Mouse (Mus musculus) intestine, embryonic 16.5 days (tissue): ENCODE results near the gene Nxpe3. TPM values are rescaled to one million over a fixed set of nuclear protein-coding genes. Genes with fewer than 3 reads are reported as not detected.

ENCODE experiments used
- ATAC-seq: fragments of 200-750 bp; cut with Nextera tagmentation; 2 replicates; pipeline ENCODE4 v1.8.0; 2017; ENCODE audit warnings: moderate TSS enrichment, moderate library complexity
- H3K27ac ChIP-seq: fragments of 300-500 bp; sonication (generic); 2 replicates; pipeline ENCODE4 v1.5.1; 2014; ENCODE audit warnings: mild to moderate bottlenecking, low read length
- H3K27me3 ChIP-seq: fragments of 300-500 bp; sonication (generic); replicated peaks from 2 replicates; pipeline ENCODE4 v1.6.1; 2014; ENCODE audit warnings: low read length, control low read depth, mixed read lengths; ENCODE audit not compliant: control insufficient read depth, insufficient read depth
- H3K36me3 ChIP-seq: fragments of 300-500 bp; sonication (generic); 2 replicates; pipeline ENCODE4 v1.6.1; 2014; ENCODE audit warnings: low read length, control low read depth; ENCODE audit not compliant: control insufficient read depth, insufficient read depth
- H3K4me1 ChIP-seq: fragments of 300-500 bp; sonication (generic); 2 replicates; pipeline ENCODE4 v1.6.1; 2014; ENCODE audit warnings: low read length, control low read depth, mixed read lengths; ENCODE audit not compliant: control insufficient read depth, insufficient read depth
- H3K4me2 ChIP-seq: fragments of 300-500 bp; sonication (generic); 2 replicates; pipeline ENCODE4 v1.6.1; 2014; ENCODE audit warnings: low read depth, low read length, control low read depth
- H3K4me3 ChIP-seq: fragments of 300-500 bp; sonication (generic); 2 replicates; pipeline ENCODE4 v1.5.1; 2014; ENCODE audit warnings: mild to moderate bottlenecking, low read length
- H3K9ac ChIP-seq: fragments of 300-500 bp; sonication (generic); 2 replicates; pipeline ENCODE4 v1.6.1; 2014; ENCODE audit warnings: low read depth, low read length
- H3K9me3 ChIP-seq: fragments of 300-500 bp; sonication (generic); 2 replicates; pipeline ENCODE4 v1.6.1; 2016; ENCODE audit warnings: low read length, control low read depth; ENCODE audit not compliant: control insufficient read depth
- WGBS: fragments of 180-500 bp; shearing (Covaris S2); extraction: QIAGEN DNeasy Blood & Tissue Kit; methylation state at CpG from one replicate; pipeline ENCODE4 v1.1.7; 2014; 5-methylcytosine and 5-hydroxymethylcytosine counted together
- polyA plus RNA-seq: library from polyadenylated mRNA; unstranded; fragments of >200 nt; fragmentation: Nextera tagmentation; extraction: Ambion mirVana; gene quantifications from 2 replicates; pipeline ENCODE4 v1.2.1, GENCODE M21; 2015

The Nxpe3 gene
- polyA plus RNA-seq, 1 experiment from 2014 or later = 1.7 TPM

- Histone ChIP-seq H3K4me2 (peak overlapping the region; percentile 23), H3K27me3 (no peaks in the 10 kb centered on the region), H3K9ac (no peak overlapping the region), H3K36me3 (no peaks in the 10 kb centered on the region), H3K9me3 (no peaks in the 10 kb centered on the region), H3K4me1 (peaks cover 12% of the 10 kb centered on the region), H3K27ac (peak overlapping the region; percentile 3; the same call in 1 of the 2 replicates), H3K4me3 (no peak overlapping the region)
- no peak for ATAC-seq
- 56% methylated on average over 6 of the region's 7 CpGs for WGBS
These were observed 2.6 kb downstream of the Nxpe3 start for GRCm38 (mm10) chr16:55892484-55892883.

DNA sequence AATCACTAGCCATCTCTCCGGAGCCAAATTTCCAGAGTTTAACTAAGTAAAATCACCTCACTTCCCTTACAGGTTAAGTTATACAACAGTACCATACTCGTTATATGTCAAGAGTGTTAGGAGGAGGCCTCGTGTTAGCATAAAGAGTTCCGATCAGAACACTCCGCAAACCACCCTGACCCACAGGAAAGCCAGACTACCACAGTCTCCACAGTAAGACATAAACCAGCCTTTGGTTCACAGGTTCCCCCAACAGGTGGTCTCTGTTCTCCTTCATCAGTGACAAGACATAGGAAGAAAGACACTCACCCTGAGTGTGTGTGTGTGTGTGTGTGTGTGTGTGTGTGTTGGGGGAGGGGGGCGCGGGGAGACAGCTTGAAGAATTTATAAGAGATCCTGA is 3.7 kb downstream of the Nxpe3 start:
- no peaks in the 10 kb centered on the region for H3K9me3 ChIP-seq
- peaks cover 12% of the 10 kb centered on the region for H3K4me1 ChIP-seq
- WGBS = 81% methylated on average over 7 of the region's 7 CpGs
- H3K4me2 ChIP-seq = no peak overlapping the region
- no peak overlapping the region for H3K27ac ChIP-seq
- H3K9ac ChIP-seq = no peak overlapping the region
- no peaks in the 10 kb centered on the region for H3K36me3 ChIP-seq
- no peaks in the 10 kb centered on the region for H3K27me3 ChIP-seq
- no peak for ATAC-seq
- H3K4me3 ChIP-seq = no peak overlapping the region

GRCm38 (mm10) chr16:55890346-55891136 is 4.5 kb downstream of the Nxpe3 start:
- H3K36me3 ChIP-seq = no peaks in the 10 kb centered on the region
- peaks cover 12% of the 10 kb centered on the region for H3K4me1 ChIP-seq
- ATAC-seq = no peak
- no peaks in the 10 kb centered on the region for H3K27me3 ChIP-seq
- H3K9ac ChIP-seq = no peak overlapping the region
- H3K9me3 ChIP-seq = no peaks in the 10 kb centered on the region
- no peak overlapping the region for H3K4me2 ChIP-seq
- no peak overlapping the region for H3K4me3 ChIP-seq
- WGBS = 80% methylated on average over 19 of the region's 19 CpGs
- H3K27ac ChIP-seq = no peak overlapping the region

DNA sequence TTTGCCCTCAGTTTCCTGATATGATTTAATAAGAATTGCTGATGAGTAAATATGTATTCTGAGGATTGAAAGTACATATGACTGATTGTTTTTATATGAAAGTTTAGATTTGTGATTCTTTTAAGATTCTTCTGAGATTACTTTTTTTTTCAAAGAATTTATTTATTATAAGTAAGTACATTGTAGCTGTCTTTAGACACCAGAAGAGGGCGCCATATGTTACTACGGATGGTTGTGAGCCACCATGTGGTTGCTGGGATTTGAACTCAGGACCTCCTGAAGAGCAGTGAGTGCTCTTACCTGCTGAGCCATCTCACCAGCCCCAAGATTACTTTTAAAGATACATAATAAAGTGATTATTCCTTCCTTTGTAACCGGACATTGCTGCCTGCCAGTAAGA is 5.6 kb downstream of the Nxpe3 start:
- WGBS = 87% methylated on average over 3 of the region's 3 CpGs
- no peaks in the 10 kb centered on the region for H3K36me3 ChIP-seq

DNA sequence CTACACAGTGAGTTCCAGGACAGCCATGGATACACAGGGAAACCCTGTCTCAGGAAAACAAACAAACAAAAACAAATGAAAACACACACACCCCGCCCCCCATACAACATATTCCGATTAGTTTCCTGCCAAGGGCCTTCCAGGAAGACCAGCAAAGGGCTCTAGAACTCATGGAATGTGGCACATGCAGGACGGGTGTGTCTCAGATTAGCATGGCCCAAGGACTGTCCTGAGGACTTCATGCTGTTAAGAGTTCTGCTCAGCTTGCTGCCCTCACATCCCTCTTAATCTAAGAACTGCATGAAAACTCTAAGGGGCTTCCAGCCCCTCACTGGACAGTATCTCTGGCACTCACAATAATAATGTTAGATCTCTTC is 6.5 kb downstream of the Nxpe3 start:
- WGBS = 84% methylated on average over 3 of the region's 3 CpGs
- no peaks in the 10 kb centered on the region for H3K9me3 ChIP-seq
- no peaks in the 10 kb centered on the region for H3K36me3 ChIP-seq
- no peak overlapping the region for H3K9ac ChIP-seq
- no peak for ATAC-seq
- H3K27me3 ChIP-seq = no peaks in the 10 kb centered on the region
- H3K4me1 ChIP-seq = no peaks in the 10 kb centered on the region; the same call in 1 of the 2 replicates
- no peak overlapping the region for H3K4me3 ChIP-seq
- no peak overlapping the region for H3K4me2 ChIP-seq
- no peak overlapping the region for H3K27ac ChIP-seq

More for the DNA sequence above, 5.6 kb downstream of the Nxpe3 start:
- Histone ChIP-seq H3K27me3 (no peaks in the 10 kb centered on the region), H3K9me3 (no peaks in the 10 kb centered on the region), H3K4me3 (no peak overlapping the region), H3K9ac (no peak overlapping the region), H3K27ac (no peak overlapping the region), H3K4me2 (no peak overlapping the region), H3K4me1 (peaks cover 9% of the 10 kb centered on the region)
- no peak for ATAC-seq

DNA sequence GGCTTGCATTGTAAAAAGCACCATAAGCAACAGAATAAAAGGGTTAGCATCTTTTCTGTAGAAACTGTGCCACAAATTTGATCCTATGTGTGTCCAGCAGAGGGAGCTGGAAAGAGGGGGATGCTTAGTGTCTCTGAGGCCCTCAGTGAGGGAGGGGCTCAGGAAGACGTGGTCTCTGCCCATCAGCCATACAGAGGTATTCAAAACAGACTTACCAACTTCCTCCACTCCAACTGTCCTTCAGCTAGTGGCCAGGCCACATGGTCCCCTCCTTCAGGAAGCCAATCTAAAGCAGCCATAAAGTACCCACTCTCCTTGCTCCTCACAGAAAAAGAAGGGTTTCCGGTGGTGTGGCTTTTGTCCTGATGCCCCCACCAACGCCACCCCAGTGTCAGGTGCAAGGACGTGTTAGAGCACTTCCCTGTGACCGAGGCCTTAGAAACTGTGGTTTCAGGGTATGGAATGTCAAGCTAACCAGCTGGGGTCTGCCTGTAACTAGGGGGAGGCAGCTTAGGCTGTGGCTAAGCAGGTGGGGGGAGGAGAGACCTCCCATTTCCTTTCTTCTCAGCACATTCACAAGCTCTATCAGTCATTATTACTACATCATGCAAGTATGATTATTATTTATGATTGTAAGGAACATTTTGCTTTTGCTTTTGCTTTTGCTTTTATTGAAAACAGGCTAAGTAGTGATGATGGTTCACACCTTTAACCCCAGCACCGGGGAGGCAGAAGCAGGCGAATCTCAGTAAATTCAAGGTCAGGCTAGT is 7.1 kb downstream of the Nxpe3 start:
- H3K27me3 ChIP-seq = no peaks in the 10 kb centered on the region
- no peak overlapping the region for H3K27ac ChIP-seq
- no peak overlapping the region for H3K4me3 ChIP-seq
- no peaks in the 10 kb centered on the region for H3K36me3 ChIP-seq
- no peak for ATAC-seq
- no peaks in the 10 kb centered on the region for H3K9me3 ChIP-seq
- no peak overlapping the region for H3K4me2 ChIP-seq
- no peaks in the 10 kb centered on the region for H3K4me1 ChIP-seq
- 69% methylated on average over 7 of the region's 7 CpGs for WGBS
- no peak overlapping the region for H3K9ac ChIP-seq

- Histone ChIP-seq H3K9me3 (no peaks in the 10 kb centered on the region), H3K4me3 (no peak overlapping the region), H3K4me2 (no peak overlapping the region), H3K27ac (no peak overlapping the region), H3K9ac (no peak overlapping the region), H3K27me3 (no peaks in the 10 kb centered on the region), H3K4me1 (no peaks in the 10 kb centered on the region), H3K36me3 (no peaks in the 10 kb centered on the region)
- WGBS = 84% methylated on average over 11 of the region's 11 CpGs
- no peak for ATAC-seq
These were observed 10.8 kb downstream of the Nxpe3 start for GRCm38 (mm10) chr16:55884246-55884645.

DNA sequence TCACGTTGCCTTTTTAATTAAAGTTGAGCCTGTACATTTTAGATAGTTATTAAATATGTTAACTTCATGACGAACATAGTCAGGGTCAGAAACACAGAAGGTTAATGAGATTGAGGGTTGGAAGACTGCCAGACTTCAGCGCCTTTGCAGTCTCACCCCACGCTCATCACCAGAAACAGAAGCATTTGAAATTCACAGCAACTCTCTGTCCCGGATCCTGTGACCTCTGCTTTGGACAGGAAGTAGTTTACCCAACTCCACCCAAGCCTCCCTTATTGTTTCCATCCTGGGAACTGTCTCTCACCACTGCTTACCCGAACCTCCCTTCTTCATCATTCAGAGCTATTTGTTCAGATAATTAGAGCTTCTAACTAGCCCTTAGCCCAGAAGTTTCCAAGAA is 19.1 kb downstream of the Nxpe3 start:
- Histone ChIP-seq H3K36me3 (no peaks in the 10 kb centered on the region), H3K4me2 (no peak overlapping the region), H3K4me1 (no peaks in the 10 kb centered on the region), H3K9ac (no peak overlapping the region), H3K9me3 (no peaks in the 10 kb centered on the region), H3K4me3 (no peak overlapping the region), H3K27me3 (no peaks in the 10 kb centered on the region), H3K27ac (no peak overlapping the region)
- 64% methylated on average over 6 of the region's 6 CpGs for WGBS
- no peak for ATAC-seq

GRCm38 (mm10) chr16:55863832-55864231 is 31.3 kb downstream of the Nxpe3 start:
- no peak for ATAC-seq
- Histone ChIP-seq H3K27ac (no peak overlapping the region), H3K4me2 (no peak overlapping the region), H3K4me1 (no peaks in the 10 kb centered on the region), H3K9me3 (no peaks in the 10 kb centered on the region), H3K4me3 (no peak overlapping the region), H3K9ac (no peak overlapping the region), H3K27me3 (no peaks in the 10 kb centered on the region), H3K36me3 (no peaks in the 10 kb centered on the region)
- WGBS = 74% methylated on average over 4 of the region's 4 CpGs
